Mouse (Mus musculus) bone marrow macrophage, adult 2 months (primary cell): ENCODE data around the gene Dynll1. TPM values are rescaled to one million over a fixed set of nuclear protein-coding genes. Genes with fewer than 3 reads are reported as not detected.

Source experiments
- H3K27ac ChIP-seq: 2 replicates; pipeline ENCODE4 v1.5.1; 2012; ENCODE audit warnings: low read depth, low read length; ENCODE audit not compliant: insufficient read depth
- H3K4me1 ChIP-seq: 2 replicates; pipeline ENCODE4 v1.6.1; 2012; ENCODE audit warnings: low read length; ENCODE audit not compliant: control insufficient read depth, insufficient read depth
- H3K4me3 ChIP-seq: 2 replicates; pipeline ENCODE4 v1.5.1; 2012; ENCODE audit warnings: mild to moderate bottlenecking, low read length, moderate library complexity; ENCODE audit not compliant: insufficient read depth
- CTCF ChIP-seq: IDR thresholded peaks from 2 replicates; pipeline ENCODE4 v1.5.1; 2012; ENCODE audit warnings: low read depth, mild to moderate bottlenecking, low read length, moderate library complexity
- POLR2A ChIP-seq: IDR thresholded peaks from 2 replicates; pipeline ENCODE4 v1.6.1; 2012; ENCODE audit warnings: mild to moderate bottlenecking, low read depth, low read length, borderline replicate concordance
- polyA plus RNA-seq: library from polyadenylated mRNA; stranded (reverse); fragments of >200 nt; gene quantifications from 2 replicates; pipeline ENCODE4 v1.2.4, GENCODE M21; 2012; ENCODE audit not compliant: missing spikeins, insufficient read depth, insufficient read length

Gene Dynll1
- 238 and 243 TPM in 2 replicates for polyA plus RNA-seq

- peak within 1 kb of the TSS; percentile 89 for H3K4me3 ChIP-seq
- TF ChIP-seq POLR2A, result peak; percentile 73; the same call in 1 of the 2 replicates
- no peak for TF ChIP-seq CTCF
- H3K4me1 ChIP-seq, result peaks cover 10% of the 10 kb centered on the region
- H3K27ac ChIP-seq, result peak within 1 kb of the TSS; percentile 54
Observed at GRCm38 (mm10) chr5:115300792-115301614, at the start of gene Dynll1. Gene Dynll1, minus strand, starts transcription at chr5:115300999.

DNA sequence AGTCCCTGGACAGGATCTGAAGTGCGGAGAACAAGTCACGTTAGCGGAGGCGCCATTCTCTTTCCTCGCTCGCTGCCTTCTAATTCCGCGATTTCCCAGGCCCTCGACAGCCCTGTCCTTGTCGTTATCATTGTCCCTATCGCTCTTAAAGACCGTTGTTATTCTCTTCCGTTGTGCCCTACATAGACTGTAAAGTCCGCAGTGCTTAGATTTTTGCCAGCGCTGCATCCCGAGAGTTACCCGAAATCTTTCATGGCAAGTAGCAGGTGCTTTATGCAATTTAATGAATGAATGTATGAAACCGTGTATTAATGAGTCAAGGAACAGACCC, 48.4 kb upstream of the Dynll1 start:
- Histone ChIP-seq H3K4me3 (peak overlapping the region; percentile 93), H3K4me1 (peaks cover 7% of the 10 kb centered on the region), H3K27ac (peak overlapping the region; percentile 17)
- no peak for TF ChIP-seq CTCF

DNA sequence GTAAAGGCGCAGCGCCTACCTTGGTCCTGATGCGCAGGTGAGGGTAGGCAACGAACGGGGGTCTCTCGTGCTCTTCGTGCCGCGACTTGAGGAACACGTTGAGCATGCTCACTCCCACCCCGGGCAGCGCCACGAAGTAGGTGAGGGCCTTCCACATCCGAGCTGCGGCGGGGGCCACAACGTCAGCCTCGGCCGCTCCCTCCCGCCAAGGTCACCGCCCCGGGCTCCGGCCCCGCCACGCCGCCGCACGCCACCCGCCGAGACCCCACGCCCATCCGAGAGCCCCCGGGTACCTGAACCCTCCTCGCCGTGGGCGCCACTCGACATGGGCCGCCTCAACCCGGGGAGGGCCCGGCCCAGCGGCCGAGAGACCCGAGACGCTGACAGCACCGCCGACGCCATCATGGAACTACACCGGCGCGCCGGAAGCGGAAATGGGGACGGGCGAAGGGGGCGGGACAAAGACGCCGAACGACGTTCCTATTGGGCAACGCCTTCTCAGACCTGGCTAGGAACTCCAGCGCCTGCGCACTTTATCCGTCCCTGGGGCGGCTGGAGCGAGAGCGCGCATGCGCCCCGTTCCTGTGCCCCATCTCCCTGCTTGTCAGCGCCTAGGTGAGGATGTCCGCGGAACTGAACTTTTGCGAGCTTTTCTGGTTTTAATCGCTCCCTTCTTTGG, 47.9 kb upstream of the Dynll1 start, which contains the start of gene Cox6a1:
Gene Cox6a1 (minus strand): TSS at position 436 of the 679 bp plus-strand sequence.
- H3K4me1 ChIP-seq, result peaks cover 7% of the 10 kb centered on the region
- TF ChIP-seq CTCF (no peak), POLR2A (no peak)

DNA sequence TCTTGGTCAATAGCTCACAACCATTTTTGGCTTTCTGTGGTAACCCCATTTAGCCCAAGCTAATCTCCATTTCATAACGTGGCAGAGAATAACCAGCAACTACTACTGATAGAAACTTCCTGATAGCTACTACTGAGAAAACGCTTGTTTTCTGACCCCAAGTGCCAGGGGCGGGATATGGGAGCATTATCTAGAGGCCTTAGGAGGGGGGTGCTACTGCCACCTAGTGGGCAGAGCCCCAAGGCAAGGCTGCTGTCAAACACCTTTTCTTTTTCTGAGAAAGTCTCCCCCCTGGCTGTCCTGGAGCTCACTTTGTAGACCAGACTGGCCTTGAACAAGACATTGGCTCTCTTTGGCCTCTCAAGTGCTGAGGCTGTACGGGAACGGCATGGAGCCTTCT, 46.8 kb upstream of the Dynll1 start:
- peak overlapping the region; percentile 93 for H3K4me3 ChIP-seq
- peak; percentile 97 for TF ChIP-seq CTCF
- no peak for TF ChIP-seq POLR2A
- H3K27ac ChIP-seq, result no peak overlapping the region
- H3K4me1 ChIP-seq, result peaks cover 7% of the 10 kb centered on the region

More for the DNA sequence above, 47.9 kb upstream of the Dynll1 start, which contains the start of gene Cox6a1:
- Histone ChIP-seq H3K27ac (peak within 1 kb of the TSS; percentile 38), H3K4me3 (peak within 1 kb of the TSS; percentile 93)

GRCm38 (mm10) chr5:115341314-115342165, 40.7 kb upstream of the Dynll1 start:
- peak overlapping the region; percentile 85 for H3K4me3 ChIP-seq
- peaks cover 23% of the 10 kb centered on the region for H3K4me1 ChIP-seq
- no peak for TF ChIP-seq CTCF
- no peak for TF ChIP-seq POLR2A
- H3K27ac ChIP-seq, result peak overlapping the region; percentile 32

- peak within 1 kb of the TSS; percentile 74 for H3K27ac ChIP-seq
- peaks cover 30% of the 10 kb centered on the region for H3K4me1 ChIP-seq
- TF ChIP-seq POLR2A, result no peak
- no peak for TF ChIP-seq CTCF
- peak within 1 kb of the TSS; percentile 85 for H3K4me3 ChIP-seq
Observed at GRCm38 (mm10) chr5:115340577-115341313, 39.9 kb upstream of the Dynll1 start, which contains the start of the genes Gatc and Triap1. Gene Gatc, minus strand, starts transcription at chr5:115341178. Gene Triap1, plus strand, starts transcription at chr5:115341225.

DNA sequence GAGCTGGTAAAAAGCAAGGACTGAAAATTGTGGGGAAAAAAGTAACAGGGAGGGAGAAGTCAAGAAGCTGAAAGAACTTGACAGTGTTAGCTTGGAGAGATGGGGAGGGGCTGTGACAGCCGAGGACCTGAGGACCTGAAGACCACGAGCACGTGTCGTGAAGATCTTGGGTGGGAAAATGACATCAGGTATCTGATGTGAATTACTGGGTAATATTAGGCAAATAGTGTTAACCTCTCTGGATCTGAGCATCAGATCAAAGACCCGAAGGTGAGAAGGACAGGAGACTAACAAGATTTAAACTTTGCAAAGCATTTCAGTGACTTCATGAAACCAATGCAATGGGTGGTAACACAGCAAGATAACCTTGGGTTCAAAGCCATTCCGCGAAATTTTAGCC, 39.2 kb upstream of the Dynll1 start:
- TF ChIP-seq POLR2A (no peak), CTCF (no peak)
- no peak overlapping the region for H3K27ac ChIP-seq
- H3K4me3 ChIP-seq, result peak overlapping the region; percentile 85
- peaks cover 34% of the 10 kb centered on the region for H3K4me1 ChIP-seq

- H3K27ac ChIP-seq, result peak overlapping the region; percentile 82
- no peak overlapping the region for H3K4me3 ChIP-seq
- peaks cover 70% of the 10 kb centered on the region for H3K4me1 ChIP-seq
- TF ChIP-seq CTCF (no peak), POLR2A (no peak)
Observed at GRCm38 (mm10) chr5:115333626-115334025, 32.8 kb upstream of the Dynll1 start.

DNA sequence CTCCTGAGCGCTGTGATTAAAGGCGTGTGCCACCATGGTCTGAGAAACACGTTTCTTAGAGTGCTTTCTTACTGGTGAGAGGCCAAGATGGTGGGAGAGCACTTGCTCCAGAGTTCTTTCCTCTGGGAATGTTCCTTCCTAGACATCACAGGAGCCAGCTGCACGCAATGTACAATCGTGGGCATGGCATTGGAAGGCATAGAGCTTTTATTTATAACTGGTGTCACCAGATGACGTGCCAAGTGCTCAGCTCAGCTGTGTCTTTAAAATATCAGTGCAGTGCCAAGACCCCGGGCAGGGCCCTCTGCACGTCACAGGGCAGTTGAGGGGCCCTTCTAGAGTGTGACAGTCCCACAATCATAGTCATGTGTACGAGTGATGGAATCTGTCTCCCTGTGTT, 30.2 kb upstream of the Dynll1 start:
- peaks cover 50% of the 10 kb centered on the region for H3K4me1 ChIP-seq

More for the DNA sequence above, 30.2 kb upstream of the Dynll1 start:
- no peak for TF ChIP-seq CTCF
- TF ChIP-seq POLR2A, result no peak
- Histone ChIP-seq H3K4me3 (no peak overlapping the region), H3K27ac (no peak overlapping the region)
